Mouse (Mus musculus) hematopoietic stem cell, adult 5-6 weeks (primary cell): ENCODE results near the gene Galnt16. TPM values are rescaled to one million over a fixed set of nuclear protein-coding genes. Genes with fewer than 3 reads are reported as not detected.

Experiments used
- ATAC-seq, 2 experiments: fragments of 125-278 bp in 1 of 2; replicated peaks in 1 of 2; 2 replicates each; pipeline ENCODE4 v1.8.0; 2016 to 2017; ENCODE audit warnings: inconsistent platforms in 2 of 2, mild to moderate bottlenecking in 2 of 2, moderate number of reproducible peaks in 2 of 2, low read depth in 1 of 2, moderate TSS enrichment in 1 of 2; ENCODE audit not compliant: low FRiP score in 2 of 2, poor library complexity in 2 of 2, severe bottlenecking in 2 of 2, insufficient read depth in 1 of 2, low TSS enrichment in 1 of 2
- total RNA-seq: library from RNA; stranded (forward); fragments of 172-1452, 232-1000 nt; gene quantifications from 2 replicates; pipeline ENCODE4 v1.2.3, GENCODE M21; 2017

Galnt16 gene
- total RNA-seq, 1 experiment from 2014 or later = not detected

DNA sequence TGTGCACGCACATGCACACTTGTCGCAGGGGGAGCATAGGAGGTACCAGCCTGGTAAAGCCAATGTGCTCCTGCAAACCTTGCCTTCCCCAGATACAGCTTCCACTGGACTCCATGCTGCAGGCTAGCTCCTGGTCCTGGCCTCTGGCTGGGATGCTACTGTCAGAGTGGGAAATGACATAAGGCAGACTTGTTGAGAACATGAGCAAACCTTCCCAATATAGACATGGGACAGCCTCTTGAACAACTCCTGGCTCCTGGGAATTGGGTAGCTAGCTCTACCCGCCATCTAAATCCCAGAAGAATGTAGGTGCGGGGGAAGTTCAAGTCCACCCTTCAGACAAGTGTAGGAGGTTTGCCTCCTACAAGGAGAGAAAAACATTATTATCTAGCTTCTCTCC, 56.2 kb downstream of the Galnt16 start:
- no peak for ATAC-seq

GRCm38 (mm10) chr12:80574825-80575371, 56.8 kb downstream of the Galnt16 start:
- no peak for ATAC-seq

DNA sequence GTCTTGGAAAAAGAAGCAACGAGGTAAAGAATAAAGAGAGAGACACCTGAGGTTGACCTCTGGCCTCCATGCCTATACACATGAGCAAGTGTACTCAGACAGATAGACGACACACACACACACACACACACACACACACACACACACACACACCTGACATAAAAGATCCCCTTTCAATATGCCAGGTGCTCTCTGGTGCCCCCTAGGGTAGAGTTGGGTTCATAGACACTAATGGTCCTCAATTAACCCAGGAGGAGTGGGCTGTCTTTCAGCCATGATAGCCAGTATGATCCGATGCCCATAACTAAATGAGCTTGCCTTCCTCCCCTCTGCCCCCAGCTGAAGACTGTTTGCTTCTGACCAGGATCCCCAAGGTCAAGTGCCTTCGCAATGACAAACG, 59.0 kb downstream of the Galnt16 start:
- ATAC-seq = peak in 1 of 2 experiments; percentile 51; a peak in 1 of 4 replicates

DNA sequence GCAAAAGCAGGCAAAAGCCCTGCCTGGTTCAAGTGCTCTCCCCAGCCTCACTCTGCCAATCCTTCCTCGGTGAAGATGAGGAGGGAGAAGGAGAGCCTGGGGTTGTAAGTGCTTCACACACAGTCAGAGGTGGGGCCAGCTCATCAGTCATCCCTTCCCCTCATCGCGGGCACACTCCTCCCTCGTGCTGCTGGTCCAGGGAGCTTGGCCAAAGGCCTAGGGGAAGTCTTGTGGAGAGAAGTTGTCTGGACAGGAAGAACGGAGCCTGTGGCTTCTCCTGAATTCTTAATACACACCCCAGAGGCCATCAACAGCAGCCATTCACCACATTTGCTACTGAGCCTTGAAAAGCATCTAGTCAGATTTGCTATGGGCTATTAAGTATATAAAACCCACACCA, 63.3 kb downstream of the Galnt16 start:
- no peak for ATAC-seq

DNA sequence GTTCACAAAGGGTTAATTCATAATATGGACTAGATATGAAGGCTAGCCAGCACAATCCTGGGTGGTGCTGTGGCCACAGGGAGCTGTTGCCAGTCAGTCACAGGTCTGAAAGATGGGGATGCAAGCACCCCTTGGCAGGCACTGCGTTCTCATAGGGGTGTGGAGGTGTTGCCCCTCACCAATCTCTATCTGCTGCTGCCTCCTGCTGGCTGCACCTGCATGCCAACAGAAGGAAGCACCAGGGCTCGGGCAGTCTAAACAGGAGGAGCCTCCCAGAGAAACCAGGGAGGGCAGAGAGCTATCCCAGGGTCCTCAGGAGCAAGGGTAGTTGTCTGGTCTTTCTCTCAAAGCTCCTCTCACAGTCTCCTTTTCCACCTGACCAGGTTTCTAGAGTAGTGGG, 66.9 kb downstream of the Galnt16 start:
- no peak for ATAC-seq

DNA sequence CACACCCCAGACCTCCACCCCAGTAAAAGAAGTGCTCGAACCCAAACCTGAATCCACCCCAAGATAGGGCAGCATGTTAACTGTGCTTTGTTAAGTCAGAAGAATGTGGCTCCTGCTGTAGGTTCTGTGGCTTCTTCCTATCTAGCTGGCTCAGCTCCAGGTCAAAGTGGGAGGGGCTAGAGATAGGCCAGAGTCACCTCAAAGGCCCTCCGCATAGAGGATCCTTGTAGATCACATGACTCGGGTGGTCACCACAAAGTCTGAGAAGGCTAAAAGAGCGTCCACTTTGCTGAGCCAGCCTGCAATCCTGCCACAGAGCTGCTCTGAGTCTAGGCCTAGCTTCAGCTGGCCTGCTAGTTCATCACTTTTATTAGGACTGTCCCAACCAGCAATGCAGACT, 76.1 kb downstream of the Galnt16 start:
- ATAC-seq = 0 out of 4 replicates have a peak, but pooled peaks of 1 of the 2 experiments have one; percentile 14

DNA sequence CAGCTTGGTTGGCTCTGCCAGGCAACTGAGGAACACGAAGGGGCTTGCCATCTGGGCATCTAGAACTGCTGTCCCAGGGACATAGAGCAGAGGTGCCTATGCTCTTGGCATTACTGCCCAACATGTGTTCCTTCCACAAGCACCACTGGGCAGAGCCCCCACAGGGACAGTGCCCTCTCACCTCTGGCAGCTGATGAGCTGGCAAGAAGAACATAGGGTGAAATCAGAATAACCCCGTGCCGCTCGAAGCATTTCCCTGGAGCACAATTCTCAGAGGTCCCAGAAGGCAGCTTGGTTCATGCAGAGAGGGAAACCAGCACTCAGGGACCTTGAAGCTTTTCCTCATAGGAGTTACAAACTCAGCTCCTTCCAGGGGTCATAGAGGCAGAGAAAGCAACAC, 76.7 kb downstream of the Galnt16 start:
- no peak for ATAC-seq

GRCm38 (mm10) chr12:80595566-80595965, 77.5 kb downstream of the Galnt16 start:
- ATAC-seq = no peak

DNA sequence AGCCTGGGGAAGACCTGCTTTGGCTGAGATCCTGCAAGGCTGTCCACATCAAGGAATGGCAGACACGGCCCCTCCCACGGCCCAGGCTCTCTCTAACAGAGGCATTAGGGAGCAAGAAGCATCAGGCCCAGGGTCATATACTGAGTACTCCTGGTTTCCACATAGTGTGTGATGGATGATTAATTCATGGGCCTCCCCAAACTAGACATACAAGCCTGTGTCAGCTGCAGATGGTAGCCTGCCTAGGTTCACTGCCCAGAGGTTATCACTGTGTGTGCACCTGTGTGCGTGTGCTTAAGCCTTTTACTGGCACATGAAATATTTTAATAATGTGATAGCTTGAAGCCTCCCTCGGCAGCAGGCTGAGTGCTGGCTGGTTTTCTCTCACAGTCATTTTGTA, 77.9 kb downstream of the Galnt16 start:
- ATAC-seq = 0 out of 4 replicates have a peak, but pooled peaks of 1 of the 2 experiments have one; percentile 27

GRCm38 (mm10) chr12:80598236-80598635, 80.2 kb downstream of the Galnt16 start:
- ATAC-seq = no peak

DNA sequence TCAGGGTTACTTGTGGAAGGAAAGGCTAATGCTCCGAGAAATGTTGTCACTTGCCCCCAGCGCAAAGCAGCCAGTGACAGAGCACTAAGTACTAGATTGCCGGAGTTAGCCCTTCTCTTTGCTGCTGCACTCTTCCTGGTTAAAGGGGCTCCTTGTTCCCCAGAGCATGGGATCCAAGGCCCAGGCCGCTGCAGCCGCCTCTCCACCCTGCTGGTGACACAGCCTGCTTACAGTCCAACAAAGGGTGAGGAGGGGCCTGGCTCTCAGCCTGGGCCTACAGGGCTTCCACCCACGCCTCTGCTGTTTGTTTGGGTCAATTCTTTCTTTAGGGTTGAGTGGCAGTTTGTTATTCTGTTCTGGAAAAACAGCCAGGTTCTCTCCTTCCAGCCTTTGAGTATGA, 80.7 kb downstream of the Galnt16 start:
- ATAC-seq = no peak

DNA sequence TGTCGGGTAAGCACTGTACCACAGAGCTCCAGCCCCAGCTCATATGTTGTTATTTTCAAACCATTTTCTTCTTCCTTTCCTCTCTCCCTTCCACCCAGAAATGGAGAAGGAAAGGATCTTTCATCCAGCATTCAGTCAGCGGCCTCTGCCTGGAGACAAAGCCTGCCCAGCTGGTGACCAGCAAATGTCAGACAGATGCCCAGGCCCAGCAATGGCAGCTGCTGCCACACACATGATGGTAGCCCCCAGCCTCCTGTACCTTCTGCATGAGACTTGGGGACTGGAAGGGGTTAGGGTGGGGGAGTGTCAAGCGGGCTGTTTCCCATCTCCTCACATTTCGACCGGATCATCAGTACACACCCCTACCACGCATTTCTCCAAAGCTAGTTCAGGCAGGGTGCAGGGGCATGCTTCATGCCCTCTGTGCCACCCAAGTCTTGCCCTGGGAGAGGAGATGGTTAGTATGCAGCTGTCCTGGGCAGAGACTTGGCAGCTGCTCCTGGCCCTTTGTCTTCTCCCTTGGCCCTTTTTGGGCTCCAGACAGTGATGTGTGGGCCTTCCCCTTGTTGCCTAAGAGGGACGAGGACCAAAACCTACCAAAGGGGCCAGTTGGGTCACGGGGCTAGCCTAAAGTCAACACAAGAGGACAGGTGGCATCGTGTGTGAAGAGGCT, 83.7 kb downstream of the Galnt16 start:
- ATAC-seq = no peak

- ATAC-seq = no peak
These were observed 84.4 kb downstream of the Galnt16 start for GRCm38 (mm10) chr12:80602432-80602831.

DNA sequence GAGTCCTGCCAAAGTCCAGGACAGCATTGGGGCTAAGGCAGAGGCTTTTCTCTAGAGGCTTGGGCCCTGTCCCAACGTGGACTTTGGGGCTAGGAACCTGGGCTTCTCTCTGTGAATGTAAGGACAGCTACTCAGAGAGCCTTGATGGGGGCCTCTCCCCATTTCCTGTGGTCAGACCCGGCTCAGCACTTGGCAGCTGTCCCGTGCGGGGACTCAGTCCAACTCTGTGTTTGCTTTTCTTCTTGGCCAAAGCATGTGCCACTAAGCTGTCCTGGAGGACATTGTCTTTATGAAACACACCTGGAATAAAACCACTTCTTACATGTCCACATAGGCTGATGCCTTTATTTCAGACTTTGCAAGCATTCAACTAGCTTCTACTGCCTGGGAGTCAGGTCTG, 85.5 kb downstream of the Galnt16 start:
- ATAC-seq = no peak; a peak in 1 of 4 replicates

DNA sequence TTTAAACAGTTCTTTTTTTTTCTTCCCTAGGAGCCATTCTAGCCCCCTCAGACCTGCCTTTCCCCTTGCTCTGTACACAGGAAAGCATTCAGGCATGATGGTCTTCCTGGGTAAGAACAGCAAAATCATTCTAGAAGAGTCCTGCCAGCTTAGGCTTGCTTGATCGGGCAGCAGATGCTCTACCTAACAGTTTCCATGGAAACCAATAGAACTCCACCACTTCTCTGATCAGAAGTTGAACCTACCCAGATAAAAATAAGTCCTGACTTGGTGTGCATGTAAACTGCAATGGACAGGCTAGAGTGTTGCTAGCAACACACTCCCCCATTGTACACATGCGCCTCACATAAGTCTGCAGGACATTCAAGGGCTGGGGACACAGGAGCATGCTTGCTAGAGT, 86.1 kb downstream of the Galnt16 start:
- no peak for ATAC-seq

GRCm38 (mm10) chr12:80608576-80608975, 90.5 kb downstream of the Galnt16 start:
- ATAC-seq = no peak

DNA sequence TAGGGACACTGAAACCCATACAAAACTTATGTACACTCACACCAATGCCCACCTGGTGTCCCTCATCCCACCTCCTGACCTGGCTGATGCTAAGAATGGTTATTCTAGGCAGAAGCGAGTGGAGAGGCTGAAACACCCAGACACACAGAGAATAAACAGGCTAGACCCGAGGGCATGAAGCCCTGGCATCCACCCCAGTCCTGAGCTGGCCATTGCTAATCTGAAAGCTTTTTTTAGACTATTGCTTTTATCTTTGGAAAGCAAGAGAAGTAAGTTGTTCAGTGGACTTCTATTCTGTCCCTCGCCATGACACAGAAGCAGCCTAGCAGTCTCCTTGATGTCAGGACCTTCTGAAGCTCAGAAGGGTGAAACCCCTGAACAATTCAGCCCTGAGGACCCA, 91.9 kb downstream of the Galnt16 start:
- ATAC-seq = no peak

DNA sequence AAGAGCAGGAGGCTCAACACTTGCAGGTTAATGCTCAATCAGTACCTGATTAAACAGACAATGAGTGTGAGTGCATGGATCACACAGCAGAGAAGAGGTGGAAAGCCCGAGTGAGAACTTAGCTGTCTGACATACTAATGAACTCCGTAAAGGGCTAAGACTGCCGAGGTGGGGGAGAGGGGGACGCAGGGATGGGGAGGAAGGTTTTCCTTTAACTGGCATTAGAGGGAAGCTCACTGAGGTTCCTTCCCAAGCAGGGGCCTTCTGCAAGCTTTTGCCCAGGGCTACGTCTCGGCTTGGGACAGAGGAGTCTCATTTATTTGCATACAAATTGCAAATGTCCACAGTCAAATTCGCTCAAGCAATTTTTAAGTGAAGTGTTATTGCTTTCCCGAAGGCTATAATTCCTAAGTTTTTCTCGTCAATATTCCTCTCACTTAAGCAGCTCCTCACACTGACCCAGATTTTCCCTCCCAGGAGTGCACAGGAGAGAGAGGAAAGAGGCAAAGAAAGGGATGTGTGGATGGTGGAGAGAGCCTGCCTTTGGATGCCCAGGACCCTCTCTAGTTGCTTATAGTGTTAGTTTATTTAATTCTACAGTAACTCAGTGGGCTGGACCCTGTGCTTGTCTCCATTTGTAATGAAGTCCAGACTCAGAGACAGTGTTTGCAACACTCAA, 94.2 kb downstream of the Galnt16 start:
- ATAC-seq = no peak
